Mouse (Mus musculus): ENCODE measurements around the gene Rtp3. TPM values are rescaled to one million over a fixed set of nuclear protein-coding genes. Genes with fewer than 3 reads are reported as not detected.

The Rtp3 gene
- polyA plus RNA-seq, 1 experiment, result 2.0 TPM

- peak in 1 of 2 experiments; percentile 17 for DNase-seq (ENCODE audit: low read depth in 1 of 2, low spot score in 2 of 2)
Observed at GRCm38 (mm10) chr9:110953550-110954461, 36.6 kb downstream of the Rtp3 start.

GRCm38 (mm10) chr9:110952931-110953549 is 37.3 kb downstream of the Rtp3 start:
- Histone ChIP-seq H3K4me1 (ENCODE audit: control insufficient read depth, insufficient read depth, insufficient read length) (no peaks in the 10 kb centered on the region), H3K4me3 (ENCODE audit: extremely low read depth, insufficient read depth, insufficient read length) (no peak overlapping the region), H3K27ac (ENCODE audit: insufficient read depth, low read length) (no peak overlapping the region), H3K36me3 (ENCODE audit: control insufficient read depth, insufficient read depth, low read length) (no peaks in the 10 kb centered on the region), H3K27me3 (ENCODE audit: control insufficient read depth, insufficient read depth, low read length) (no peaks in the 10 kb centered on the region)
- TF ChIP-seq POLR2A (IDR thresholded peaks at IDR 0.05; ENCODE audit: low read depth, low read length), result no peak
- TF ChIP-seq CTCF (IDR thresholded peaks at IDR 0.05; ENCODE audit: extremely low read depth, insufficient read depth, insufficient read length, insufficient replicate concordance), result no peak
- no peak for DNase-seq (ENCODE audit: low read depth in 1 of 2, low spot score in 2 of 2)
- WGBS, result 55% methylated on average over 5 of the region's 5 CpGs

More at GRCm38 (mm10) chr9:110953550-110954461, 36.6 kb downstream of the Rtp3 start:
- no peak overlapping the region for H3K27ac ChIP-seq (ENCODE audit: insufficient read depth, low read length)
- H3K4me3 ChIP-seq (ENCODE audit: extremely low read depth, insufficient read depth, insufficient read length), result peak overlapping the region; percentile 46; the same call in 1 of the 2 replicates
- 6% methylated on average over 44 of the region's 44 CpGs for WGBS
- no peaks in the 10 kb centered on the region for H3K27me3 ChIP-seq (ENCODE audit: control insufficient read depth, insufficient read depth, low read length)
- H3K36me3 ChIP-seq (ENCODE audit: control insufficient read depth, insufficient read depth, low read length), result no peaks in the 10 kb centered on the region
- H3K4me1 ChIP-seq (ENCODE audit: control insufficient read depth, insufficient read depth, insufficient read length), result no peaks in the 10 kb centered on the region
- TF ChIP-seq CTCF (IDR thresholded peaks at IDR 0.05; ENCODE audit: extremely low read depth, insufficient read depth, insufficient read length, insufficient replicate concordance), result no peak
- TF ChIP-seq POLR2A (IDR thresholded peaks at IDR 0.05; ENCODE audit: low read depth, low read length), result no peak

- Histone ChIP-seq H3K36me3 (ENCODE audit: control insufficient read depth, insufficient read depth, low read length) (no peaks in the 10 kb centered on the region), H3K4me1 (ENCODE audit: control insufficient read depth, insufficient read depth, insufficient read length) (no peaks in the 10 kb centered on the region), H3K27me3 (ENCODE audit: control insufficient read depth, insufficient read depth, low read length) (no peaks in the 10 kb centered on the region), H3K27ac (ENCODE audit: insufficient read depth, low read length) (no peak overlapping the region), H3K4me3 (ENCODE audit: extremely low read depth, insufficient read depth, insufficient read length) (no peak overlapping the region)
- no peak for DNase-seq (ENCODE audit: low read depth in 1 of 2, low spot score in 2 of 2)
- WGBS, result 56% methylated on average over 6 of the region's 6 CpGs
- TF ChIP-seq POLR2A (IDR thresholded peaks at IDR 0.05; ENCODE audit: low read depth, low read length), result no peak
- TF ChIP-seq CTCF (IDR thresholded peaks at IDR 0.05; ENCODE audit: extremely low read depth, insufficient read depth, insufficient read length, insufficient replicate concordance), result no peak
Observed at GRCm38 (mm10) chr9:110952398-110952797, 38.0 kb downstream of the Rtp3 start.

GRCm38 (mm10) chr9:110951866-110952265 is 38.5 kb downstream of the Rtp3 start:
- H3K27ac ChIP-seq (ENCODE audit: insufficient read depth, low read length), result no peak overlapping the region
- no peak for TF ChIP-seq POLR2A (IDR thresholded peaks at IDR 0.05; ENCODE audit: low read depth, low read length)
- no peak for TF ChIP-seq CTCF (IDR thresholded peaks at IDR 0.05; ENCODE audit: extremely low read depth, insufficient read depth, insufficient read length, insufficient replicate concordance)
- no peaks in the 10 kb centered on the region for H3K27me3 ChIP-seq (ENCODE audit: control insufficient read depth, insufficient read depth, low read length)
- no peak overlapping the region for H3K4me3 ChIP-seq (ENCODE audit: extremely low read depth, insufficient read depth, insufficient read length)
- H3K4me1 ChIP-seq (ENCODE audit: control insufficient read depth, insufficient read depth, insufficient read length), result no peaks in the 10 kb centered on the region; the same call in 1 of the 2 replicates
- no peak for DNase-seq (ENCODE audit: low read depth in 1 of 2, low spot score in 2 of 2)
- WGBS, result 81% methylated on average over 13 of the region's 13 CpGs
- H3K36me3 ChIP-seq (ENCODE audit: control insufficient read depth, insufficient read depth, low read length), result no peaks in the 10 kb centered on the region

- no peak within 1 kb of the TSS for H3K4me3 ChIP-seq (ENCODE audit: extremely low read depth, insufficient read depth, insufficient read length)
- no peak within 1 kb of the TSS for H3K27ac ChIP-seq (ENCODE audit: insufficient read depth, low read length)
- no peak for DNase-seq (ENCODE audit: low read depth in 1 of 2, low spot score in 2 of 2)
- WGBS, result 90% methylated on average over 11 of the region's 11 CpGs
- TF ChIP-seq CTCF (IDR thresholded peaks at IDR 0.05; ENCODE audit: extremely low read depth, insufficient read depth, insufficient read length, insufficient replicate concordance), result no peak
- no peaks in the 10 kb centered on the region for H3K36me3 ChIP-seq (ENCODE audit: control insufficient read depth, insufficient read depth, low read length)
- no peaks in the 10 kb centered on the region for H3K27me3 ChIP-seq (ENCODE audit: control insufficient read depth, insufficient read depth, low read length)
- H3K4me1 ChIP-seq (ENCODE audit: control insufficient read depth, insufficient read depth, insufficient read length), result no peaks in the 10 kb centered on the region; the same call in 1 of the 2 replicates
Observed at GRCm38 (mm10) chr9:110951397-110951796, 39.0 kb downstream of the Rtp3 start, which contains the start of gene Lrrc2. Gene Lrrc2 (plus strand): TSS chr9:110951545.

GRCm38 (mm10) chr9:110950109-110950508 is 40.3 kb downstream of the Rtp3 start:
- DNase-seq (ENCODE audit: low read depth in 1 of 2, low spot score in 2 of 2), result no peak
- Histone ChIP-seq H3K27ac (ENCODE audit: insufficient read depth, low read length) (no peak overlapping the region), H3K27me3 (ENCODE audit: control insufficient read depth, insufficient read depth, low read length) (no peaks in the 10 kb centered on the region), H3K4me3 (ENCODE audit: extremely low read depth, insufficient read depth, insufficient read length) (no peak overlapping the region), H3K36me3 (ENCODE audit: control insufficient read depth, insufficient read depth, low read length) (no peaks in the 10 kb centered on the region), H3K4me1 (ENCODE audit: control insufficient read depth, insufficient read depth, insufficient read length) (no peaks in the 10 kb centered on the region; the same call in 1 of the 2 replicates)
- WGBS, result 97% methylated on average over 3 of the region's 3 CpGs
- no peak for TF ChIP-seq CTCF (IDR thresholded peaks at IDR 0.05; ENCODE audit: extremely low read depth, insufficient read depth, insufficient read length, insufficient replicate concordance)

All from spleen, adult 2 months (tissue).